In the genomic region with DNA sequence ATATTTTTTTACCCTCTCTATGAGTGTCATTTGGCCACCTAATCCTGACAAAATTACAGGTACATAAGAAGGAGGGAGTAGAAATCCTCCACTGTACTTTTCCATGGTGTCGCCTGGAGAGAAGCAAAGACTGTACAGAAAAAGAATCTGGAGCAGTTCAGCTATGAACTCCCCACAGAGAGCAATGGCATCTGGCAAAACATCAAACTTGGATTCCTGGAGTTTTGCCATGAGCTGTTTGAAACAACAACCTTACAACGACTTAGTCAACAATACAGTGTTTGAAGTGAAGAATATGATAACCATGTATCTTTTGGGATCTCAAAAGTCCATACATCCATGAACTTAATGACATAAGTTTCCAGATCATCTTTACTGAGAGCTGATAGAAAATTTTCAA, we compare ENCODE assay signal across 11 mouse cellular contexts. TPM values are rescaled to one million over a fixed set of nuclear protein-coding genes. Genes with fewer than 3 reads are reported as not detected.
"Had no signal": no experiment of that assay in that cellular context is flagged by ENCODE, and none has a peak within 500 bp of the region (broad histone marks: within the 10 kb centered on the region; RNA-seq: fewer than 3 reads in every experiment).

No protein-coding gene starts in this region.

- ATAC-seq: intestine, embryonic 15.5 days; liver, embryonic 12.5 days; midbrain, embryonic 13.5 days had no signal

- H3K4me2 ChIP-seq: intestine, embryonic 15.5 days; limb, embryonic 13.5 days; liver, embryonic 12.5 days; lung, embryonic 15.5 days; midbrain, embryonic 13.5 days; neural tube, embryonic 12.5 days had no signal

- H3K9me3 ChIP-seq: intestine, embryonic 15.5 days; limb, embryonic 13.5 days; liver, embryonic 12.5 days; lung, embryonic 15.5 days; midbrain, embryonic 13.5 days; neural tube, embryonic 12.5 days had no signal

- H3K4me3 ChIP-seq: intestine, embryonic 15.5 days; layer of hippocampus, adult 2 months; limb, embryonic 13.5 days; liver, embryonic 12.5 days; lung, embryonic 15.5 days; midbrain, embryonic 13.5 days; myocyte; neural tube, embryonic 12.5 days had no signal

- H3K27me3 ChIP-seq: intestine, embryonic 15.5 days; limb, embryonic 13.5 days; liver, embryonic 12.5 days; lung, embryonic 15.5 days; midbrain, embryonic 13.5 days; neural tube, embryonic 12.5 days had no signal

- H3K27ac ChIP-seq: intestine, embryonic 15.5 days; layer of hippocampus, adult 2 months; limb, embryonic 13.5 days; liver, embryonic 12.5 days; lung, embryonic 15.5 days; midbrain, embryonic 13.5 days; neural tube, embryonic 12.5 days; stomach, postnatal 0 days had no signal

- H3K4me1 ChIP-seq: intestine, embryonic 15.5 days; limb, embryonic 13.5 days; liver, embryonic 12.5 days; lung, embryonic 15.5 days; midbrain, embryonic 13.5 days; neural tube, embryonic 12.5 days had no signal

- H3K9ac ChIP-seq: intestine, embryonic 15.5 days; limb, embryonic 13.5 days; liver, embryonic 12.5 days; lung, embryonic 15.5 days; midbrain, embryonic 13.5 days; neural tube, embryonic 12.5 days had no signal

- H3K36me3 ChIP-seq: intestine, embryonic 15.5 days; limb, embryonic 13.5 days; liver, embryonic 12.5 days; lung, embryonic 15.5 days; midbrain, embryonic 13.5 days; neural tube, embryonic 12.5 days had no signal

- DNase-seq: left cerebral cortex, postnatal 4 days; thymus, postnatal 4 days had no signal

RNA-seq across cellular contexts. Expression of a gene that starts 34.6 kb away (rescaled TPM):
- polyA plus RNA-seq: limb, embryonic 13.5 days; lung, embryonic 15.5 days; midbrain, embryonic 13.5 days; myocyte; neural tube, embryonic 12.5 days had no signal
